Mouse (Mus musculus) hindbrain, embryonic 11.5 days (tissue): ENCODE data around the gene Tmem40. TPM values are rescaled to one million over a fixed set of nuclear protein-coding genes. Genes with fewer than 3 reads are reported as not detected.

Source experiments
- ATAC-seq: fragments of 200-750 bp; cut with Nextera tagmentation; 2 replicates; pipeline ENCODE4 v1.8.0; 2017; ENCODE audit warnings: mild to moderate bottlenecking, moderate TSS enrichment, moderate library complexity; ENCODE audit not compliant: low FRiP score
- DNase-seq: peaks from one replicate; pipeline ENCODE4 v3.0.0-alpha.2; 2015; ENCODE audit warnings: low spot score
- H3K27ac ChIP-seq: fragments of 300-500 bp; sonication (generic); 2 replicates; pipeline ENCODE4 v1.5.1; 2014; ENCODE audit warnings: mild to moderate bottlenecking, low read depth, low read length
- H3K27me3 ChIP-seq: fragments of 300-500 bp; sonication (generic); 2 replicates; pipeline ENCODE4 v1.6.1; 2014; ENCODE audit warnings: mild to moderate bottlenecking, low read length, moderate library complexity, mixed read lengths; ENCODE audit not compliant: control insufficient read depth, insufficient read depth
- H3K36me3 ChIP-seq: fragments of 300-500 bp; sonication (generic); 2 replicates; pipeline ENCODE4 v1.6.1; 2014; ENCODE audit warnings: mild to moderate bottlenecking, low read length, moderate library complexity, mixed read lengths; ENCODE audit not compliant: control insufficient read depth, insufficient read depth
- H3K4me1 ChIP-seq: fragments of 300-500 bp; sonication (generic); replicated peaks from 2 replicates; pipeline ENCODE4 v1.6.1; 2014; ENCODE audit warnings: low read length, mixed read lengths; ENCODE audit not compliant: control insufficient read depth, insufficient read depth
- H3K4me2 ChIP-seq: fragments of 300-500 bp; sonication (generic); replicated peaks from 2 replicates; pipeline ENCODE4 v1.6.1; 2014; ENCODE audit warnings: mild to moderate bottlenecking, low read depth, low read length
- H3K4me3 ChIP-seq: fragments of 300-500 bp; sonication (generic); 2 replicates; pipeline ENCODE4 v1.5.1; 2014; ENCODE audit warnings: low read depth, low read length
- H3K9ac ChIP-seq: fragments of 300-500 bp; sonication (generic); 2 replicates; pipeline ENCODE4 v1.6.1; 2014; ENCODE audit warnings: low read depth, low read length
- H3K9me3 ChIP-seq: fragments of 300-500 bp; sonication (generic); 2 replicates; pipeline ENCODE4 v1.6.1; 2016; ENCODE audit warnings: low read length; ENCODE audit not compliant: control insufficient read depth
- WGBS: fragments of 180-500 bp; shearing (Covaris S2); extraction: QIAGEN DNeasy Blood & Tissue Kit; methylation state at CpG from one replicate; pipeline ENCODE4 v1.1.7; 2014; 5-methylcytosine and 5-hydroxymethylcytosine counted together
- polyA plus RNA-seq: library from polyadenylated mRNA; unstranded; fragments of >200 nt; fragmentation: Nextera tagmentation; extraction: Ambion mirVana; gene quantifications from 2 replicates; pipeline ENCODE4 v1.2.1, GENCODE M21; 2014

Gene Tmem40
- polyA plus RNA-seq, 1 experiment from 2014 or later, result 1.9 TPM

DNA sequence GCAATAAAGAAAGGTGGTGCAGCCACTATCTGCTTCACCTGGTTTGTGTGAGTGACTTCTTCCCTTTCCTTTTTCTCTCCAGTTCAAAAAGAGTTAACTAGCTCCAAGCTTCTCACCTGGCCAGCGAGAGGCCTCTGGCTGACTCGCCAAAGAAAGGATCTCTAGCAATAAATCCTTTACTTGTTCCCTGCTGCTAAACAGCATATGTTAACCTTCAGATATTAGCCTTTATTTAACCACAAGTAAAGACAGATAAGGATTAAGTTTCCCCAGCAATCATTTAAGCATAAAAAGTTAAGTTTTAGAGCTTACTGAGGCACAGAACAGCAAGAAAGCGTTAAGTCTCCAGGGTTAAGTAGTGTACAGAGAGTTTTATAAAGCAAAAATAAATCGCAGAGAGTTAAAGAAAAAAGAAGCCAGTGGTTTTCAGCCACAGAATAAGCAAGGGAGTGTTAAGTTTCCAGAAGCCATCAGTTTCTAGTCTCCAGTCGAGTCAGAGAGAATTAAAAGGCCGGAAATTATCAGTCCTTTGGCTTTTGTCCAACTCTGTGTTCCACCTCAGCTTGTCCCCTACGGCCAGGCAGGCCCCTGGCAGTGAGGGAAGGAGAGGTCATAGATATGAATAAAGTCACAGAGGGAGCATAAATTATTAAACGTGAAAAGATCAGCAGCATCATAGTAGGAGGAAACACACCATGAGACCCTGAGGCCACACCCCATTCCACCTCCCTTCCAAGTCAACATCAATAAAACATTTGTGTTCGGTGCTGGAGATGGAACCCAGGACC, 69.9 kb downstream of the Tmem40 start:
- ATAC-seq, result no peak
- 70% methylated on average over 9 of the region's 9 CpGs for WGBS
- H3K36me3 ChIP-seq, result no peaks in the 10 kb centered on the region
- H3K4me3 ChIP-seq, result no peak overlapping the region
- no peak for DNase-seq
- H3K27ac ChIP-seq, result no peak overlapping the region
- H3K4me2 ChIP-seq, result no peak overlapping the region
- H3K9me3 ChIP-seq, result no peaks in the 10 kb centered on the region
- no peak overlapping the region for H3K9ac ChIP-seq
- no peaks in the 10 kb centered on the region for H3K4me1 ChIP-seq
- no peaks in the 10 kb centered on the region for H3K27me3 ChIP-seq

DNA sequence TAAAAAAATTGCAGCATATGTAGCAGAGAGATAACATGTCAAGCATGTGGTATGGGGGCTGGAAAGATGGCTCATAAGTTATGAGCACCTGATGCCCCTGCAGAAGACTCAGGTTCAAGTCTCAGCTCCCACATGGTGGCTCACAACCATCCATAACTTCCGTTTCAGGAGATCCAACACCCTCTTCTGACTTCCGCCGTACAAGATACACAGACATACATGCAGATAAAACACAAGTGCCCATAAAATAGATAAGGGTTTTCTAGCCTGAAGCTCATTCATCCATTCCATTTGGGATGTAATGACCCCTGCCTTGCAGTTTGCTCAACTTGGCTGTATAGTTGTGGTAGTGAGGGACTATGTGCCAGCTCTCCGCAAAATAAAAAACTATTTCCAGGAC, 72.1 kb downstream of the Tmem40 start:
- Histone ChIP-seq H3K36me3 (no peaks in the 10 kb centered on the region), H3K27ac (no peak overlapping the region), H3K4me3 (no peak overlapping the region), H3K27me3 (no peaks in the 10 kb centered on the region), H3K9me3 (no peaks in the 10 kb centered on the region), H3K4me2 (no peak overlapping the region), H3K4me1 (no peaks in the 10 kb centered on the region), H3K9ac (no peak overlapping the region)
- ATAC-seq, result no peak
- no peak for DNase-seq
- 97% methylated on average over 4 of the region's 4 CpGs for WGBS

DNA sequence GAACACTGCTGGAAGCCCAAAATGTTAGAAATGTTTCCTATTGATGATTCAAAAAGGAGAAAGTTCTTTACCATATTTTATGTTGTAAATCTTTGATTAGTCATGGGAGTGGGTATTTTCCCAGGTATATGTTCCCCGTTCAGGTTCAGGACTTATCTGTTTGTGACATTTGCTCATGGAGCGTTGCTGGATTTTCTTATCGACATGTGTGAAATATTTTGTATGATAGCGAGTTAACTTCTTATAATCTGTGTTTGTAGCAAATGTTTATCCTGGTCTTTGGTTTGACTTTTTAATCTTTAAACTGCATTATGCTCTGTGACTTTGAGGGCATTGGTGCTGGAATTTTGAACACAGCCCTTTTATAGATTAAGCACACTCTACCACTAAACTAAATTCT, 73.6 kb downstream of the Tmem40 start:
- no peak overlapping the region for H3K4me3 ChIP-seq
- no peak for DNase-seq
- WGBS, result 92% methylated on average over 4 of the region's 4 CpGs

DNA sequence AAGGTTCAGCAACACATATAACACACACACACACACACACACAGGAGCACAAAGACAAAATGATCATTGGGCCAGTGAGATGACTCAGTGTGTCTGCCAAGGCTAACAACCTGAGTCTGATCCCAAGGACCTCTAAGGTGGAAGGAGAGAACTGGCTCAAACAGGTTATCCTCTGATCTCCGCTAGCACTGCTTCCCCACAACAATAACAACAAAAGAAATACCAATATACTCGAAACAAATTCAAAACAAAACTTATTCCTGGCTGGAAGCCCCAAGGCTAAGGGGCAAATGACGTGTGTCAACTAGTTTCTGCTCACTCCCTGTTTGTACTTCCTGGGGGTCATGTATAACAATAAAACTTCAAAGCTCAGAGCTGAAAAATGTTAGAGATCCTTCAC, 74.5 kb downstream of the Tmem40 start:
- H3K9ac ChIP-seq, result no peak overlapping the region
- H3K4me3 ChIP-seq, result no peak overlapping the region
- WGBS, result 71% methylated on average over 3 of the region's 3 CpGs
- no peak for ATAC-seq
- no peaks in the 10 kb centered on the region for H3K9me3 ChIP-seq
- H3K4me1 ChIP-seq, result no peaks in the 10 kb centered on the region
- H3K4me2 ChIP-seq, result no peak overlapping the region
- no peaks in the 10 kb centered on the region for H3K27me3 ChIP-seq
- no peaks in the 10 kb centered on the region for H3K36me3 ChIP-seq
- no peak for DNase-seq
- no peak overlapping the region for H3K27ac ChIP-seq

More for the DNA sequence above, 73.6 kb downstream of the Tmem40 start:
- no peak overlapping the region for H3K27ac ChIP-seq
- no peaks in the 10 kb centered on the region for H3K4me1 ChIP-seq
- H3K36me3 ChIP-seq, result no peaks in the 10 kb centered on the region
- no peak for ATAC-seq
- no peaks in the 10 kb centered on the region for H3K27me3 ChIP-seq
- no peaks in the 10 kb centered on the region for H3K9me3 ChIP-seq
- H3K9ac ChIP-seq, result no peak overlapping the region
- no peak overlapping the region for H3K4me2 ChIP-seq

DNA sequence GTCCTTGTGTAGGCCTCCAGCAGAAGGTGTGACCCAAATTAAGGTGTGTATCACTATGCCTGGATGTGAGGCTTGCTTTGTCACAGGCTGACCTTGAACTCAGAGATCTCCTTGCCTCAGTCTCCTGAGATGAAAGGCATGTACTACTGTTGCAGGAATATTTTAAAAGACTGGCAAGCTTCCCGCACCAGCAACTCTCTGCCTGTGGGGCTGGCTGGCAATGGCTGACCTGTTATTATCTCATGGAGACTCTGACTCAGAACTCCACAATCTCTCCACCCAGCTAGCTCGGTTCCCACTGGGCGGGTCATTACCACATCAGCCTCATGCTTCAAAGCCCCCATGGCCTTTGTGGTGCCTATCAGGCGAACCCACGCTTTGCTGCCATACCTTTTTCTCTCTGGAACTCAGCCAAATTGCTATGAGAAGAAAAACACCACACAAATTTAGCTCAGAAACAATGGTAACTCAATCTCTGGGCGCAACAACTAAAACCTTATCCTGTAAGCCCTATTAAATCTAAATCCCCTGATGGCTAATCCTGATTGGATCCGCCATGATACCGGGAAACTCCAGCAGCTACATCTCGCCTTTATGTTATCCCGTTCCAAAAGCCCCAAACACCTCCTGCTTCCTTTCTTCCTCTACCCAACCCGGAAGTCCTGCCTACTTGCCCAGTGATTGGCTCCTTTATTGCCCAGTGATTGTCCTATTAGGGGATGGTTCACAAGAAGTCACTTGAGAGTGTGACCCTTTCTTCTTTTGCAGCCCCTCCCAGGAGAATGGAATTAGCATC, 77.2 kb downstream of the Tmem40 start:
- no peaks in the 10 kb centered on the region for H3K4me1 ChIP-seq
- no peaks in the 10 kb centered on the region for H3K36me3 ChIP-seq
- DNase-seq (no peak), ATAC-seq (no peak)
- WGBS, result 65% methylated on average over 11 of the region's 11 CpGs
- H3K4me3 ChIP-seq, result no peak overlapping the region
- H3K27ac ChIP-seq, result no peak overlapping the region
- no peaks in the 10 kb centered on the region for H3K27me3 ChIP-seq
- H3K9ac ChIP-seq, result no peak overlapping the region
- no peak overlapping the region for H3K4me2 ChIP-seq
- H3K9me3 ChIP-seq, result no peaks in the 10 kb centered on the region

DNA sequence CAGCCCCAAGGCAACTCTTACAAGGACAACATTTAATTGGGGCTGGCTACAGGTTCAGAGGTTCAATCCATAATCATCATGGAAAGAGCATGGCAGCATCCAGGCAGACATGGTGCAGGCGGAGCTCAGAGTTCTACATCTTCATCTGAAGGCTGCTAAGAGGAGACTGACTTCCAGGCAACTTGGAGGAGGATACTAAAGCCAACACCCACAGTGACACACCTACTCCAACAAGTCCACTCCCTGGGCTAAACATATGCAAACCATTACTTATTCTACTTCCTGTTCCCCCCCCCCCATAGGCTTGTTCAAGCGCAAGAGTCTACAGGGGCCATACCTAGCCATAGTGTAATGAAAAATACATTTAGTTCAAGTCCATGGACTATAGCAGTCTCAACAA, 77.9 kb downstream of the Tmem40 start:
- Histone ChIP-seq H3K4me2 (no peak overlapping the region), H3K36me3 (no peaks in the 10 kb centered on the region), H3K4me3 (no peak overlapping the region), H3K9me3 (no peaks in the 10 kb centered on the region), H3K27me3 (no peaks in the 10 kb centered on the region), H3K27ac (no peak overlapping the region), H3K4me1 (no peaks in the 10 kb centered on the region), H3K9ac (no peak overlapping the region)
- no peak for ATAC-seq
- 94% methylated on average over 2 of the region's 2 CpGs for WGBS
- DNase-seq, result no peak

DNA sequence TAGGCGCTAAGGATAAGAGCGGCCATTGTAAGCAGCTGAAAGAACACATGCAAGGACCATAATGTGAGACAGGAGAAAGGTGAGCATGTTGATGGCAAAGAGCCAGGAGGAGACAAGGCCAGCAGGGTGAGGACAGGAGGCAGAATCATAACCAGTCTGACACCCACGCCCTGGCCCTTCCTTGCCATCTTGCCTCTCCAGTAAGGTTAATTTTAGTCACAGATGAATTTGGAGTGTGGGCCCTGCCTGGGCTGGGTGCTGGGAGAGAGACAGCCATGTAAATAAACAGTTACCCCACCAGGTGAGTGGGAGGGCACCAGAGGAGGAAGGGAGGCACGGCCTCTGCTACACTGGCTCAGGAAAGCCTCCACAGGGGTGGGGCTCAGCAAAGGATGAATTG, 81.1 kb downstream of the Tmem40 start:
- Histone ChIP-seq H3K4me2 (no peak overlapping the region), H3K36me3 (no peaks in the 10 kb centered on the region), H3K9me3 (no peaks in the 10 kb centered on the region), H3K27ac (no peak overlapping the region), H3K27me3 (no peaks in the 10 kb centered on the region), H3K4me3 (no peak overlapping the region), H3K9ac (no peak overlapping the region), H3K4me1 (no peaks in the 10 kb centered on the region)
- WGBS, result 90% methylated on average over 4 of the region's 4 CpGs
- no peak for ATAC-seq
- no peak for DNase-seq
